Mouse (Mus musculus) ES-Bruce4 (cell line): ENCODE measurements at regions not wholly inside any gene's neighbourhood (a gene's known extent, or its start where the extent isn't known, plus 50 kb on each side); places are given as distances from the start of the nearest gene placed in this dataset.

ENCODE experiments used
- H3K27ac ChIP-seq: 2 replicates; pipeline ENCODE4 v1.5.1; 2012; ENCODE audit warnings: low read length, inconsistent platforms; ENCODE audit not compliant: insufficient read depth
- H3K27me3 ChIP-seq: 2 replicates; pipeline ENCODE4 v1.6.1; 2012; ENCODE audit warnings: mild to moderate bottlenecking, low read length, inconsistent platforms; ENCODE audit not compliant: control insufficient read depth, poor library complexity, insufficient read depth, severe bottlenecking
- H3K36me3 ChIP-seq: 2 replicates; pipeline ENCODE4 v1.6.1; 2012; ENCODE audit warnings: inconsistent platforms, mild to moderate bottlenecking, low read length, moderate library complexity; ENCODE audit not compliant: control insufficient read depth, poor library complexity, insufficient read depth, severe bottlenecking
- H3K4me1 ChIP-seq: one replicate; pipeline ENCODE4 v1.8.1; 2011; ENCODE audit warnings: low read length; ENCODE audit not compliant: control insufficient read depth, insufficient read depth
- H3K4me3 ChIP-seq: 2 replicates; pipeline ENCODE4 v1.5.1; 2011; ENCODE audit warnings: low read depth, mild to moderate bottlenecking, low read length
- H3K9ac ChIP-seq: 2 replicates; pipeline ENCODE4 v1.6.1; 2012; ENCODE audit warnings: low read depth, mild to moderate bottlenecking, inconsistent platforms; ENCODE audit not compliant: poor library complexity, severe bottlenecking
- H3K9me3 ChIP-seq: replicated peaks from 2 replicates; pipeline ENCODE4 v1.6.1; 2012; ENCODE audit warnings: mild to moderate bottlenecking, low read length, inconsistent platforms; ENCODE audit not compliant: control insufficient read depth, poor library complexity, insufficient read depth, severe bottlenecking
- CTCF ChIP-seq: IDR thresholded peaks from one replicate; pipeline ENCODE4 v1.8.1; 2011; ENCODE audit warnings: low read depth, low read length
- EP300 ChIP-seq: IDR thresholded peaks from 2 replicates; pipeline ENCODE4 v1.6.1; 2011; ENCODE audit warnings: low read depth, low read length; ENCODE audit not compliant: insufficient read depth
- POLR2A ChIP-seq: IDR thresholded peaks from one replicate; pipeline ENCODE4 v1.8.1; 2011; ENCODE audit warnings: low read length; ENCODE audit not compliant: insufficient read depth

DNA sequence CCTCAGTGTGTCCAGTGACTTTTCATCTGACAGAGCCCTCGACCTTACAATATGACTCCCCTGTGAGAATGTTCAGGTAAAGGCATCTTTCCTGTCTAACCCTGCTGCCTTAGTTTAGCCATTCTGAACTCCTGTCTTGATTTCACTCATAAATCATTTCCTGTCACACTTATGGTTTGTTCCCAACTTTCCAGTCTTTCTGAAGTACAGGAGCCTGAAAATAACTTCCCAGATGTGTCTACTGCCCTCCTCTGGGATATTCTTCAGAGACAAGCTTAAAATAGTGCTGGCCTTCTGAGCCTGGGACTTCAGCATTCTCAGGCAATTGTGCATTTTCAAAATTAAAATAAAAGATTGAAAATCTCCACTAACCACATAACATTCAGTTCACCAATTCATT, 204.1 kb downstream of the Car2 start:
- no peaks in the 10 kb centered on the region for H3K36me3 ChIP-seq
- TF ChIP-seq POLR2A (no peak), CTCF (no peak), EP300 (no peak)
- H3K4me1 ChIP-seq, result no peaks in the 10 kb centered on the region
- H3K27ac ChIP-seq, result no peak overlapping the region
- H3K4me3 ChIP-seq, result no peak overlapping the region
- no peak overlapping the region for H3K9ac ChIP-seq
- H3K27me3 ChIP-seq, result no peaks in the 10 kb centered on the region
- H3K9me3 ChIP-seq, result no peaks in the 10 kb centered on the region

GRCm38 (mm10) chr3:15098206-15098817, 212.2 kb downstream of the Car2 start:
- no peaks in the 10 kb centered on the region for H3K36me3 ChIP-seq
- H3K9me3 ChIP-seq, result no peaks in the 10 kb centered on the region
- no peak for TF ChIP-seq POLR2A
- no peak for TF ChIP-seq CTCF
- TF ChIP-seq EP300, result no peak
- no peak overlapping the region for H3K9ac ChIP-seq
- H3K4me1 ChIP-seq, result no peaks in the 10 kb centered on the region
- H3K27ac ChIP-seq, result no peak overlapping the region
- no peaks in the 10 kb centered on the region for H3K27me3 ChIP-seq
- no peak overlapping the region for H3K4me3 ChIP-seq

- Histone ChIP-seq H3K36me3 (no peaks in the 10 kb centered on the region), H3K27me3 (no peaks in the 10 kb centered on the region), H3K27ac (no peak overlapping the region), H3K9ac (no peak overlapping the region), H3K9me3 (no peaks in the 10 kb centered on the region), H3K4me3 (no peak overlapping the region), H3K4me1 (no peaks in the 10 kb centered on the region)
- TF ChIP-seq CTCF (no peak), EP300 (no peak), POLR2A (no peak)
Measured at GRCm38 (mm10) chr3:15098981-15099380, 212.9 kb downstream of the Car2 start.

DNA sequence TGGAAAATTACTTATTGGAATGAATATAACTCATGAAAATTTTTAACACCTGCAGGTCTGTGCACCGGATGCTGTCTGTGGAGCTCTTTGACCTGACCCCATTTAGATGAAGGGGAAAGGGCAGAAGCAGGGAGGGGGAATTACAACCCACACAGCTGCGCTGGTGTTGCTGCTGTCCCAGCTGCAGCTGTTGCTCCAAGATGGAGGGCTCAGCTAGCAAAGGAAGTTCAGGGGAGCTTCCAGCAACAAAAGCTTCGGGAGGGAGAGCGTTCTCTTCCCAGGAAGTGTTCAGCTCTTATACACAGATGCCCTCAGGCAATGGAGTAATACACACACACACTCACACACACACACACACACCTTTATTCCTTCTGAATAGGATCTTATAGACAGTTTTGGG, 219.6 kb downstream of the Car2 start:
- TF ChIP-seq EP300, result no peak
- TF ChIP-seq CTCF, result no peak
- TF ChIP-seq POLR2A, result no peak
- no peak overlapping the region for H3K9ac ChIP-seq
- H3K9me3 ChIP-seq, result no peaks in the 10 kb centered on the region
- H3K27me3 ChIP-seq, result no peaks in the 10 kb centered on the region
- H3K4me1 ChIP-seq, result no peaks in the 10 kb centered on the region
- no peak overlapping the region for H3K27ac ChIP-seq
- no peak overlapping the region for H3K4me3 ChIP-seq
- H3K36me3 ChIP-seq, result no peaks in the 10 kb centered on the region

GRCm38 (mm10) chr3:15106281-15106680, 220.2 kb downstream of the Car2 start:
- Histone ChIP-seq H3K27ac (no peak overlapping the region), H3K4me3 (no peak overlapping the region), H3K4me1 (no peaks in the 10 kb centered on the region), H3K9ac (no peak overlapping the region), H3K36me3 (no peaks in the 10 kb centered on the region), H3K9me3 (no peaks in the 10 kb centered on the region), H3K27me3 (no peaks in the 10 kb centered on the region)
- TF ChIP-seq POLR2A (no peak), EP300 (no peak), CTCF (no peak)

DNA sequence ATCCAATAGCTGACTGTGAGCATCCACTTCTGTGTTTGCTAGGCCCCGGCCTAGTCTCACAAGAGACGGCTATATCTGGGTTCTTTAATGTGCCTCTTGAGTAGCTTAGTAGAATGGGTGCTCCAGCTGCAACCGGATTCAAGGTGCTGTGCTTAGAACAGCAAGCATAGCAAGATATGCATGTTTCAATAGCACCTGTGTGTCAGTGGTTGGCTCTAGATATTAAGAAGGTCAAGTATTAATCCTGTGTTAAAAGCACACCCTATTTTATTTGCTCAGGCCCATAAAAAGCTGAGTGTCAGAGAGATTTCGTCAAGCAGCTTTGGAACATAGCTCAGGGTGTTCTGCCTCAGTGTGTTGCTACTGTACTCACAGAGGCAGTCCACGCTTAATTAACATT, 221.2 kb downstream of the Car2 start:
- no peak overlapping the region for H3K4me3 ChIP-seq
- H3K27me3 ChIP-seq, result no peaks in the 10 kb centered on the region
- no peaks in the 10 kb centered on the region for H3K36me3 ChIP-seq
- H3K9ac ChIP-seq, result no peak overlapping the region
- TF ChIP-seq CTCF (no peak), EP300 (no peak), POLR2A (no peak)
- no peaks in the 10 kb centered on the region for H3K4me1 ChIP-seq
- H3K9me3 ChIP-seq, result no peaks in the 10 kb centered on the region
- no peak overlapping the region for H3K27ac ChIP-seq
